Mouse (Mus musculus): ENCODE results near the gene Kin.
A peak's percentile ranks its signal among the peaks of the same experiment; 100 is the strongest.

The Kin gene

DNA sequence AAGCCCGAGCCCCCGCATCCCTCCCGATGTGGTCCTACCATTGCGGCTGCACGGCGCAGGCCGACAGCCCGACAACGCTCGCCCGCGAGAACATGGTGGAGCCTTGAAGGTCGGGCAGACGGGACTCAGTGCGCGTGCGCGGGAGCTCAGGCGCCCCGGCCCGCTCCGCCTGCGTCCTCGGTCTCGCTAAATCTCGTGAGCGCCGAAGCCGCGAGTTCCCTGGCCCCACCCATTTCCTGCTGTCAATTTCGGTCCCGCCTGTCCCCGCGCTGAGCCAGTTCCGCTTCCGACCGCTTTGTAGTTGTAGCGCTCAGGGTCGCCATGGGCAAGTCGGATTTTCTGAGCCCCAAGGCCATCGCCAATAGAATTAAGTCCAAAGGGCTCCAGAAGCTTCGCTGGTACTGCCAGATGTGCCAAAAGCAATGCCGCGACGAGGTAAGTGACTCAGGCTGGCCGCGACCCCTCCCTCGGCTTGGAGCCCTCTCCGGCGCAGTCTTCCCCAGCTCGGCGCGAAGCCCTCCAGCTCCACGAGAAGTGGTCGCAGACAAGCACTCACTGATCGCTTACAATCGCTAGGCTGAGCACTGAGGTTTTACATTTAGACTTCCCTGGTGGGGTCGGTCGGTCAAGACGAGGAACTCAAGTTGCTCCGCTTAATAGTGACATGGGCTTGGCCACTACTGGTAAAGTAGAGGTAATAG, at the start of gene Kin, which contains the start of gene Atp5c1:
Gene Kin, plus strand, starts transcription at position 284 of the 701 bp plus-strand sequence.
Gene Atp5c1, minus strand, starts transcription at position 201 of the 701 bp plus-strand sequence.
- peak; percentile 93 for DNase-seq (ENCODE audit: low read depth, low spot score)

DNA sequence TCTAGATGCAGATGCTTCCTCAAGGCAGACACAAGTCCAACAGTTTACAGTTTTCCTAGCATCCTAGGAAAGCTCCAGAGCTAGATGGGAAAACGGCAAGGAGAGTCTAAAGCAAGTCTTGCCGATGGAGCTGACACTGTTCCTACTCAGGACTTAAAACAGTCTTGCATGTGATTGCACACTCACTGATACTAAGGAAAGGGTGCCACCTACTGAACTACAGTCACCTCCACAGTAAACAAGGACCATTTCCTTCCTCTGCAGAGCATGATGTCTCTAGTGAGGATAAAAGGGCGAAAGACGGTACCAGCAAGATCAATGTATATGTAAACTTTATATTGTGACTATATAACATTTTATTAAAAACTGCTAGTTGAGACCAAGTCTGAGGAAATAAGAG, 46.7 kb upstream of the Kin start:
- no peak for DNase-seq (ENCODE audit: low read depth, low spot score)

DNA sequence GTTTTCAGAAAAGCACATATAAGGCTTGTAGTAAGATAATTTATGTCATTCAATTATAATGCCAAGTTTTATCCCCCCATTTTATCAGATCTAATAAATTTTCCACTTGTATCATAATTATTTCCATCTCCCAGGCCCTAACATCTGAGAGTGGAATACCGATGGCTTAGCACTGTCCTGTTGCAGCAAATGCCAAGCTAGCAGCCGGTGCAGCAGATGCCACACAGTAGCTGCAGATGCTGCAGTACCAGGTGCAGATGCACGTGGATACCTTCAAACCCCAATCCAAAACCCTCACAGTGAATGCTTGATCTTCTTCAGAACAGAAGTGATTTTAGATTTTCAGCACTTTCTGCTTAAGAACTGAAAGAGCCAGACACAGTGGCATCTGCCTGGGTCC, 45.4 kb upstream of the Kin start:
- DNase-seq (ENCODE audit: low read depth, low spot score) = no peak

DNA sequence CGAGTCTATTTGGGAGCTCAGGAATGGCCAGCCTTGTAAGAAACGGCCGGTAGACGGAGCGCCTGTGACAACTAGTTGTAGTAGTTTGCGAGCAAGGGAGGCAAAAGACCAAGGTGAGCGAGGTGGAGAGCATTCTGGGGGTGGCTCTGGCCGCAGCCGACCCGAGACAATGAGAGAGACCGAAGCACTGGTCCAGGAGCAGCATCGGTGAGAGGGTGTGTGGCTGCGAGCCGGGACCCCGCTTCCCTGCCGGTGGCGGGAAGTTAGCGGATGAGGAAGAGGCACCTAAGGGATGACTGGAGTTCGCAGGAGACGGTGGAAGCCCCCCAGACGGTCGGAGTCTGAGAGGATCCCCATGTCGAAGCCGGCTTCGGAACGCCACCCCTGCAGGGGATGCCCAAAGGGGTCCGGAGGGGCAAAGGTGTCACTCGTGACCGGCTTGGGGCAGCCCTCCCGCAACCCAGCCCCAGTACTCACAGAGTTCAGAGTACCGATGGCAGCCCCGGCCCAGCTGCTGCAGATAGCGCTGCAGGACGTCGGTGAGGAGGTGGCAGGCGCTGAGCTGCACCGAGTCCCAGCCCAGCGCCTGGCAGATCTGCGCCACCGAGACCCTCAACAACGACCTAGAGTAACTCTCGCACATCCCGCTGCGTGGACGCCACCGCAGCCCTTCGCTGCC, 32.5 kb upstream of the Kin start:
- DNase-seq (ENCODE audit: low read depth, low spot score) = no peak

DNA sequence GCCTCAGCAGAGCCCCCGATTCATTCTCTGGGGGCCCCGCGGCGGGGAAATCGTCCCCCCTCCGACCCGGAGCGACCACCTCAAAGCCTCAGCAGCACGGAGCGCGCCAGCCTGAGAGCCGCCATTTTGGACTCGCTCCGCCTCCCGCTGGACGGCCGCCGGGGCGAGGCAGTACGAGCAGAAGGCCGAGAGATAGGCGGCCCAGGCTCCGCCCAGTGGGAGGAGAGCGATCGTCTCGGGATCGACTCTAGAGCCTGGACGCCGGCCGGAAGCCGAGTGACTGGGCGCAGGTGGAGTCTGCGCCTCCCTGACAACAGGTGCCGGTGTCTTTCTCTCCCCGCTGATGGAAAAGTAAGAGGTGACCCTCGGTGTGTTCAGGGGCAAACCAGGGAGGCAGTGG, 31.9 kb upstream of the Kin start, which contains the start of gene Taf3:
Gene Taf3, minus strand, starts transcription at position 136 of the 400 bp plus-strand sequence.
- peak; percentile 83 for DNase-seq (ENCODE audit: low read depth, low spot score)

DNA sequence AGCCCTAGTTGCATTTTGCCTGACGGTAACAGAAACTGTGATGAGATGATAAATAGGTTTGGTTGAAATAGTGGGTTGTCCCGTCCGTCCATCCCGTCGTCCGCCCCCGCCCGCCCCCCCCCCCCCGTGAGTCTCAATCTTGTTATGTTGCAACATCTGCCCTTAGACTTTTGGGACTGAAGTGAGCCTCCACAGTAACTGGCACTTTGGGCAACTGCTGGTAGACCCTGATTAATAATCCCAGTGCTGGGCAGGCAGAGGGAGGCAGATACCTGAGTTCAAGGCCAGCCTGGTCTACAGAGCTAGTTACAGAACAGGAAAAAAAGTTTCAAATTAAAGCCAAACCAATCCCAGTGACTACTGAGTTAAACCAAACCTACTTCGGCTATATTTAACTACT, 30.9 kb upstream of the Kin start:
- no peak for DNase-seq (ENCODE audit: low read depth, low spot score)

DNA sequence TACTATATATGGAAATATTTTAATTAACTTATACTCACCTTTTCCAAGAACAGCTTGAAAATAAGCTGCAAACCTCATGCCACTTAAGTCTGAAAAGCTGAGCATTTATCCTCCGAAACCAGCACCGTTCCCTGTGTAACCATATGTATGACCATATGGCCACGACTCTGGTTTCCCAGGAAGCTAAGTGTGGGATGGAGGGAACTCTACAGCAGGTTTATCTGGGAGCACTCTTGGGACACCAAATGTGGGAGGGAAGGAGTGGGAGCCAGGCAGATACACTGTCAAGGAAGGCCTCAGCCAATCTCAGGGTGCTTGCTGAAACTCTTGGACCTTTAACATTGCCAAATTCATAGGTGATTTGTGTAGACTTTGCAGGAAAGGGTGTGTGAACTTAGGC, 29.5 kb upstream of the Kin start:
- no peak for DNase-seq (ENCODE audit: low read depth, low spot score)

DNA sequence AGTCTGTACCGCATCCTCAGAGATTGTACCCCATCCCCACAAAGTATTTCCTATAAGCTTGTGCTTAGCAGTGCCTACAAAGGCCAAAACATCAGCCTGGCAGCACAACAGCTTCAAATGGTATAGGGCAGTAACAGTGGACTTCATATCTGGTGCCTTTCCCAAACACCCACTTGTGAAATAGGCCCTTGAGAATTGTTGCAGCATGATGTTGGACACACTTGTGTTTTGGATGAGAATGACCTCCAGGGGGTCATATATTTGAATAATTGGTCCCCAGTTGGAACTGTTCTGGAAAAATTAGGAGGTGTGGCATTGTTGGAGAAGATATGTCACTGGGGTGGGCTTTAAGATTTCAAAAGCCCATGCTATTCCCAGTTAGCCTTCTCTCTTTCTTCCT, 28.4 kb upstream of the Kin start:
- no peak for DNase-seq (ENCODE audit: low read depth, low spot score)

DNA sequence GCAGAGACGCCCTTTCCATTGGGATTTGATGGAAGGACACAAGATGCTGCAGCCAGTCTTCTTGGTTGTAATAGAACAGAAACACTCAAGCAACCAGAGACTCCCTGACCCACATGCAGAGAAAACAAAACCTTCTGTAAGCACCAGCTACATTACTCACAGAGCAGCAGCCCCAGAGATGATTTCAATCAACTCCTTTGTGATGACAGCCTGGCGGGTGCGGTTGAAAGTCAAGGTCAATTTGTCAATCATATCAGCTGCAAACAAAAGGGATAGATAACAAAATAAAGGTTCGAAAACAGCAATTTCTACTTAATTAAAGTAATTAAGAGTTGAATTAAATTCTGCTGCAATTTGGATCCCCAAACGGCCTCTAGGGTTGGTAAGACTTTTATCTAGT, 21.6 kb upstream of the Kin start:
- no peak for DNase-seq (ENCODE audit: low read depth, low spot score)

DNA sequence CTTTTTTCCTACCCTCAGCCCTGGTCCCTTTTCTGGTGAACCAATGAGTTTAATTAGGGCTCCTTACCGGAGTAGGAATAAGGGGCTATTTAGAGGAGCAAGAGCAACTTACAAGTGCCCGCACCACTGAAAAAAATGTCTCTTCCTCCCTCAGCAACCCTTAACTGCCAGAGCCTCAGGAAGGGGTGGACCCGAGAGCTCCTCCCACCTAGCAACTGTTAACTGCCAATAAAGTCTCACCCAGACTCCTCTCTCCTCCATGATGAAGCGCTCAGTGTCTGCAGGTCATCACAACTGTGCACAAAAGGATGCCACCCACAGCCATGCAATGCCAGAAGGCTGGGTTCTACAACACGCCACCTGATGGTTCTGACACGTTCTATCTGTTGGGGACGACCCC, 8.6 kb upstream of the Kin start:
- DNase-seq (ENCODE audit: low read depth, low spot score) = no peak

DNA sequence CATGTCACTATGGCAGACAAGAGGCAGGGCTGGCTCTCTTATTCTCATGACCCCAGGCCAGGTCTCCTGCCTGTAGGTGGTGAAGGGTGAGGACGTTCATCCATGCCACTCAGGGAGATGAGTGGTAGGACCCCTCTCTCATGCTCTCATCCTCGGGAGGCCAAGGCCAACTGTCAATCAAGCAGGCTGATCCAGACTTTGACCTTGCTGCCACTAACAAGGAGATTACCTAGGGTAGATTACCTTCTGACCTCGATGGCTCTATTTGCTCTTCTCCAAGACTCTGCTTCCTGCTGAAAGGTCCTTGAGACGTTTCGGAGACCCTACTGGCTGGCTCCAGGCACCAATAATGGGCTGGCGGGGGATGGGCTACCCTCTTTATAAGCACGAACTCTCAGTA, 5.9 kb upstream of the Kin start:
- no peak for DNase-seq (ENCODE audit: low read depth, low spot score)

DNA sequence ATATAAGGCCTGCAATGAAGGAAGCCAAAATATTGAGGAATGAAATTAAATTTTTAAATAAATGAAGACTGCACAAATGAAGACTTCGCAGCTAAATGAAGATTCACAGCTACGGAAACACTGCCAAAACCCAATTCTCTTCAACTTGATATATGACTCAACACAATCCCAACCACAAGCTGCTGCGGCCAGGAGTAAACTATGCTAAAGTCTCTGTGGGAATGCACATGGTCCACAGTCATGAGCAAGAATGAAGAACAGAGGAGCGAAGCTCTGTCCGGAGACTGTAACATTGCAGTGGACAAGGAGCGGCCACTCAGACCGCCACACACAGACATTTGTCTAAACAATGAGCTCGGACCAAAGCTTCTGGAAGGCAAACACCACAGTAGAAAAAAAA, 3.7 kb upstream of the Kin start:
- no peak for DNase-seq (ENCODE audit: low read depth, low spot score)

DNA sequence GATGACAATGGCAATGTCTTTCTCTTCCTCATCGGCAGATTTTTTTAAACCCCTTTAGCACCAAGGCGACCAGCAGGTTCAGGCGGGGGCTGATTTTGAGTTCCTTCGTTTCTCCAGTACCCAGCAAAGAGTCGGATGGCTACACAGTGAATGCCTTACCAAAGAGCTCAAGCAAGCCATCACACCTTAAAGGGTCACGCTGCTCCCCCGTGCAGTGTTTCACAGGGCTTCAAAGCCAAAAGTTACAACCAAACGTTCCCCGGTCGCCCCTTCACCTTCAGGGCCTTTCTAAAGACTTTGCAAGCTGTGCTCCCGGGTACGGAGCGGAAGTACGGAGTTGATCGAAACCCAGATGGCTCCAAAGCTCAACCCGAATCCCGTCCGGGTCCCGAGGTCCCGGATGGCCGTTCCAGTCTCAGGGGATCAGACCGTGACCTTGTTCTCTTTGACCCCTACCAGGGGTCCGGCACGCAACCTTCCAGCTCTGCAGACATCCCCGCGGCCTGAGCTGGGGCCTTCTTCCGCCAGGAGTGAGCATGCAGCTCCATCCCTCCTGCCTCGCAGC, 566 bp upstream of the Kin start:
- no peak for DNase-seq (ENCODE audit: low read depth, low spot score)

DNA sequence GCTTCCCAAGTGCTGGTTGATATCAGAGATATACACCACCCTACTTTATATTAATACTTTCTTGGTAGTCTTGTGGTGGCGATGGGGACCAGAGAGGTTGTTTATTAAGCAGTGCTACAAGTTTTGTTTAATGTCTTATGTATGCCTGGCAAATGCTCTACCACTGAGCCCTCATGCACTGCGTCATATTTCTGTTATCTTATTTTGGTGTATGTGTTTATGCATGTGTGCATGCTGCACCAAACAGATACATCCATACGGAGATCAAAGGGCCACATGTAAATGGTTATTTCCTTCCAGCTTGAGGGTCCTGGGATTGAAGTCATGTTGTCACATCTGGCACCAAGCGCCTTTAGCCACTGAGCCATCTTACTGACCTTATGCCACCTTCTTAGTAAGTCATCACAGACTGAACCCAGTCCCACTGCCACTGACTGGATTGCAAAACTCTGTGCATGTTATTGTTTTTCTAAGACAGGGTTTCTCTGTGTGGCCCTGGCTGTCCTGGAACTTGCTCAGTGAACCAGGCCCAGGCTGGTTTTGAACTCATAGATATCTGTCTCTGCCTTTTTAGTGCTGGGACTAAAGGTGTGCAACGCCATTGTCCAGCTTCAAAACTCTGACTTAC, 1.2 kb downstream of the Kin start:
- DNase-seq (ENCODE audit: low read depth, low spot score) = no peak

DNA sequence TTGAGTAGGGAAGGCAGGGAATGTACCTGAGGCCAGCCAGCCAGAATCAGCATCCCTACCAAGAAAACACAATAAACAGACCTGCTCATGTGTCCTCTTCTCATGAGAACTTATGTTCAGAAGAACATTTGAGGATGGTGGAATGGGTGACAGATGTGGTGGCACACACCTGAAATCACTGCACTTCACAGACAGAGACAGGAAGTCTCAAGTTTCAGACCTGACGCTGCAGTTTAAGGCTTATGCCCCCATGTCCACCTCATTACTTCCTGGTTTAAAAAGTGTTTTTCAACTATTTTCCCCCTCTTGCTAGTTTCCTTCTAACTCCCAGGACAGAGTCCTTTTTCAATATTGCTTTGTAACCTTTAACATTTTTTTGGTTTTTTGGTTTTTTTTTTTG, 2.3 kb downstream of the Kin start:
- no peak for DNase-seq (ENCODE audit: low read depth, low spot score)

DNA sequence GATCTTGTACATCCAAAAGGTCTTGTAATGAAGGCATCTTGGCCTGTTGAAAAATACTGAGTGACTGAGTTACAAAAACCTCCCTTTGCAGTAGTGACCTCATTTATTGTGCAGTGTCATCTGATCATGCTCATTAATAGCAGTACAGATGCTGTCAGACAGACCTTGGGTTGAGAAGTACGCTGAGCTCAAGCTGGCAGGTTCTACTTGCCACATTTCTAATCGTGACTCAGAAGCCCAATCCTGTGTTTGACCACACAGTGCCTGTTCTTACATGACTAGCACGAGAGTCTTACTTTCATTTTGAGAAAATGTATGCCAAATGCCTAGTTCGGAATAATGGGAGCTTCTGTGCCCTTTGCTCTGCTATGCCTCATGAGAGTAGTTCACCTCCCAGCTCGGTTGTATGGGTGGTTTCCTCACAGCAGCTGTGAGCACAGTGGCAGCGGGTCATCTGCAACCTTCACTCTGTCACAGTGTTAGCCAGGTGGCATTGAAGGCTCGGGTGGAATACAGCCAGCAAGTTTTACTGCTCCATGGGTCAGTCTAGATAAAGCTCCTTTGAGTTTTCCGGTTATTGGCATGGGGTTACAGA, 7.0 kb downstream of the Kin start:
- no peak for DNase-seq (ENCODE audit: low read depth, low spot score)

DNA sequence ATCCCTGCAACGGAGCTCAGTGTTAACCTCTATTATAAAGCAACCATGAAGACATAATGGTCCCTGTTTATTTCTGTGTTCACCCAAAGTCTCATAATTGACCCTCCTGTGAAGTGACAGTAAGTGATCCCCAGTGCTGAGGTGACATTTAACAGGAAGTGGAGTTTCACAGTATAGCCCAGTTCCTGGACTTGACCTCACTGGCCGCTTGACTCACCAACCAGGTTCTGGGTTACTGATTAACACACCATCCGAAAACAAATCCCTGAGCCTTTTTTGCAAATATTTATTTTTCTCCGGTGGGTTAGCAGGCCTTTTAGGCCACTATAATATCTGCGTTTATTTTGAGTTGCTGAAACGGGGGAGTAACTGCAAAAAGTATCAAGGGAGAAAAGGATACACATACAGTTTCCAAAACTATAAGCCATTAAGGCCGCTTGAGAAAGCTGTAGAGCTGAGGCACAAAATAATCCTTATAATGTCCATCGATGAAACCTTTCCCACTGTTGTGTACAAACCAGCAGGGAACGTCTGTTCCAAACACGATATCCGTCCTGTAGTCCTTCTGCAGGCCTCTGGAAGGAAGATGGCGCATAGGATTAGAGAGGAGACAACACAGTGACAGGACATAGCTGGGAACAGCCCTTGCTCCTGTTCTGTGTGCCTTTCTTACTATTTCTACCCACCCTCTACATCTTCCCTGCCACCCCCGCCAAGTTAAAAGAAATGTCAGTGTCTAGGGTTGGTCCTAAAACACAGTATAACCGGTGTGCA, 14.1 kb downstream of the Kin start:
- no peak for DNase-seq (ENCODE audit: low read depth, low spot score)

DNA sequence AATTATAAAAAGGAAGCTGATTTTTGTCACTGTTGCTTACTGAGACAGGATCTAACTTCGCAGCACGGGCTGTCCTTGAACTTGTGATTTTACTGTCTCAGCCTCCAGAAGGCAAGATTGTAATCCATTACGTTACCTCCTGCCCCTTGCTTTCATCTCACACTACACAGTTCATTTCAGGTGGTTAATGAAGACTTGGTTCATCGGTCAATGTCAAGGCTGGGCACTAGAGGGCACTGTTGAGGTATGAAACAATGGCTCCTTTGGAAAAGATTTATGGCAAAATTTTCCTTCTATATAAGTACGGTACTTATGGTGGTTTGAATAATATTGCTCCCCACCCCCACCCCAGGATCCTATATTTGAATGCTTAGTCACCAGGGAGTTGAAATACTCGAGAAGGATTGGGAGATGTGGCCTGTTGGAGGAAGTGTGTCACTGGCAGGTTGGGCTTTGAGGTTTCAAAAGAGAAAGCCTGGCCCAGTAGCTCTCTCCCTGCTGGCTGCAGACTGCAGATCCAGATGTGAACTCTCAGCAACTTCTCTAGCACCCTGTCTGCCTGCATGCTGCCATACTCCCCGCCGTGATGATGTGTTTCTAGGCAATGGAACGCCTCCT, 18.3 kb downstream of the Kin start:
- DNase-seq (ENCODE audit: low read depth, low spot score) = no peak

DNA sequence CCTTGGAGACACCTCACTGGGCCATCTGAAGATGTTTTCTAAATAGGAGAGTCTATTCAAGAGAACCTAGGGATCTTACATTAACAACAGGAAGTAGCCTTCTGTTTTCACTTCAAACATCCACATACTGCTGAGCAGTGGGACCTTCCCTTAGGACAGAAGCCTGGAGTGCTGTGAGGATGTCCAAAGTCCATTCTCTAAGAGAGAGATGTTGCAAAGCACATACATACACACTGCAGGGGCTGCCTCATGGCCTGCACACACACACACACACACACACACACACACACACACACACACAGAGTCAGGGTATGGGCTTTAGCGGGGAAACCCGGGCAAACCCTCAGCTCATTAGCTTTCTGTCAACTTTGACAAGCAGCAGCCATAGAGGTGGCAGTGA, 20.1 kb downstream of the Kin start:
- DNase-seq (ENCODE audit: low read depth, low spot score) = no peak

DNA sequence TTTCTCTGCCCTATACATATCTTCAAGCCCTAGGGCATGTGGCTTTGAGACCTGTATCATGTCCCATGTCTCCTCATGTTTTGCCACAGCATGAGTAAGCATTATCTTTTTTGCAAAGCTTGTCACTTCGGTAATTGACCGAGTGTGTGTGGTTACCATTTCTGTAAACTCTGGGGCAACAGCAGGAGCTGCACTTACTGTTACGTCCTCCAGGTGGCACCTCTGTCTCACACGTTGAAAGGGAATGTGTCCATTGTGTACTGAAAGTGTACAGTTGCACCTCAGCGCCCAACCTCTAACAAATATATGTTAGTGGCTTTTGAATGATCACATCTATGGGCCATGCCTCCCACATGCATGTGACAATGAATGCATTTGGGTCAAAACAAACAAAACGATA, 20.8 kb downstream of the Kin start:
- no peak for DNase-seq (ENCODE audit: low read depth, low spot score)

All from WW6 (cell line).